Mouse (Mus musculus) skeletal muscle tissue, adult 2 months (tissue): ENCODE results near the gene Taf15.

Experiments
- DNase-seq: peaks from one replicate; pipeline ENCODE4 v3.0.0-alpha.2; 2012; ENCODE audit warnings: low read depth, low spot score

Taf15 gene

GRCm38 (mm10) chr11:83472324-83473234, at the start of gene Taf15:
Gene Taf15 (plus strand): TSS chr11:83473086.
- DNase-seq: peak; percentile 97

GRCm38 (mm10) chr11:83424681-83425080, 48.2 kb upstream of the Taf15 start:
- DNase-seq: peak; percentile 32

GRCm38 (mm10) chr11:83426964-83427363, 45.9 kb upstream of the Taf15 start:
- DNase-seq: no peak

- no peak for DNase-seq
Measured at GRCm38 (mm10) chr11:83429355-83429754, 43.5 kb upstream of the Taf15 start, which contains the start of gene Gas2l2. Gene Gas2l2 (minus strand): TSS chr11:83429455.

- DNase-seq: no peak
Measured at GRCm38 (mm10) chr11:83432533-83432932, 40.4 kb upstream of the Taf15 start.

GRCm38 (mm10) chr11:83437377-83437776, 35.5 kb upstream of the Taf15 start, which contains the start of gene 1700020L24Rik:
Gene 1700020L24Rik (plus strand): TSS chr11:83437677.
- DNase-seq: no peak

- DNase-seq: no peak
Measured at GRCm38 (mm10) chr11:83439426-83440060, 33.3 kb upstream of the Taf15 start.

GRCm38 (mm10) chr11:83440081-83441064, 32.5 kb upstream of the Taf15 start:
- DNase-seq: peak; percentile 84

GRCm38 (mm10) chr11:83441235-83441634, 31.7 kb upstream of the Taf15 start:
- peak; percentile 34 for DNase-seq

GRCm38 (mm10) chr11:83442596-83443267, 30.2 kb upstream of the Taf15 start:
- DNase-seq: no peak

GRCm38 (mm10) chr11:83443824-83444223, 29.1 kb upstream of the Taf15 start:
- DNase-seq: no peak

- no peak for DNase-seq
Measured at GRCm38 (mm10) chr11:83445001-83445400, 27.9 kb upstream of the Taf15 start.

GRCm38 (mm10) chr11:83447612-83448011, 25.3 kb upstream of the Taf15 start:
- no peak for DNase-seq

GRCm38 (mm10) chr11:83448021-83448926, 24.6 kb upstream of the Taf15 start:
- peak; percentile 70 for DNase-seq

GRCm38 (mm10) chr11:83448927-83449236, 24.0 kb upstream of the Taf15 start:
- no peak for DNase-seq

GRCm38 (mm10) chr11:83449298-83449697, 23.6 kb upstream of the Taf15 start:
- DNase-seq: no peak

GRCm38 (mm10) chr11:83450550-83450949, 22.3 kb upstream of the Taf15 start:
- DNase-seq: no peak

- DNase-seq: no peak
Measured at GRCm38 (mm10) chr11:83451281-83451680, 21.6 kb upstream of the Taf15 start.

- no peak for DNase-seq
Measured at GRCm38 (mm10) chr11:83454548-83454947, 18.3 kb upstream of the Taf15 start.

GRCm38 (mm10) chr11:83455608-83456007, 17.3 kb upstream of the Taf15 start:
- DNase-seq: no peak
